Mouse (Mus musculus) cerebellum, adult 8-10 months (tissue): ENCODE data around the gene Tdrkh.

ENCODE experiments used
- DNase-seq: peaks from one replicate; pipeline ENCODE4 v3.0.0; 2022

Tdrkh gene

GRCm38 (mm10) chr3:94463926-94464578 is 51.0 kb downstream of the Tdrkh start:
- DNase-seq = no peak

DNA sequence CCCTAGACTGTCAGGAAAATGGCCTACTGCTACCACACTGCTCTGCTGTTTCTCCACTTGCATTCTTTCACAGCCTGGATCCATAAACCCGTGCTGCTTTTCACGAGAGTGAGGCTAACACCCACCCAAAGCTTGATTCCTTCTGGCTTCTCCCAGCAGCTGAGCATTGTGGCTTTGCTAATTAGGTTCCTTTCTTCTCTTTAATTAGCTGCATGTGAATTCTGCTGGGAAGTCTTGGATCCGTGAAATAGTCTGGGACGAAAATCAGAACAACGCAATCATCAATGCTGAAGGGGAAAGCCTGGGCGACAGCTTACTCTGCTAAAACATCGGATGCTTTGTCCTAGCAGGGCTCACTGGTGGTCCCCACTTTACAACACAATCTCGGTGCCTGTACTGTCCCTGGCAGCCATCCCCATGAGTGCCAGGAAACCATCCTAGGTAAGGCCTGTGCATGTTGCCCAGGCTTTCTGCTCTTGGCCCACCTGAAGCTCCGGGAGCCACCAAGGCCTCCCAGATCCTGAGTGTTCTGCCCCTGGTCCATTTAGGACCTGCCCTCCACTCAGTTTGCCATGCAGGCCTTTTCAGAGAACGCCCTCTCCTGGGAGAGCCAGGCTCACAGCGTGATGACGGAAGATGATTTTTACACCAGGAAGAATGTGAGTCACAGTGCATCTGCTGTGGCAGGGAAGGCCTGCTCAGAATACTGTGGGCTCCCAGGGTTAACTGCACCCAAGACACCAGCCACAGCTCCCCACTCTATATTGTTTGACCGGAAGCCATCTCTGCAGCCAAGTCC is 52.8 kb downstream of the Tdrkh start:
- no peak for DNase-seq

DNA sequence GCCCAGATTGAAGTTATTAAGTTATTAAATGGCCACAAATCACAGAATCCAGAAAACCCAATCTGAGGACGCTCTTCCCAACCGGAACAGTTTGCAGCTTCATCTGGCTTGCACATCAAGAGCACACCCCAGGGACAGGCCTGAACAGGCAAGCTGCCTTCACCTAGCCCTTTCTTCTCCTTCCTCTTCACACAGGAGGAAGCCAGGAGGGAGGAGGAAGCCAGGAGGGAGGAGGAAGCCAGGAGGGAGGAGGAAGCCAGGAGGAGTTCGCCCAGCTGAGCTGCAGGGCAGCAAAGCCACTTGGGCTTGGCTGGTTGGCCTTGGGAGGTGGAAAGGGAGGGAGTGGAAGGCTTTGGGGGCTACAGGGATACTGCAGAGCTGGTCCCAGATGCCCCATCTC is 55.9 kb downstream of the Tdrkh start:
- no peak for DNase-seq

GRCm38 (mm10) chr3:94472447-94473114 is 59.5 kb downstream of the Tdrkh start:
- no peak for DNase-seq

GRCm38 (mm10) chr3:94473115-94473505 is 60.0 kb downstream of the Tdrkh start:
- DNase-seq = no peak

DNA sequence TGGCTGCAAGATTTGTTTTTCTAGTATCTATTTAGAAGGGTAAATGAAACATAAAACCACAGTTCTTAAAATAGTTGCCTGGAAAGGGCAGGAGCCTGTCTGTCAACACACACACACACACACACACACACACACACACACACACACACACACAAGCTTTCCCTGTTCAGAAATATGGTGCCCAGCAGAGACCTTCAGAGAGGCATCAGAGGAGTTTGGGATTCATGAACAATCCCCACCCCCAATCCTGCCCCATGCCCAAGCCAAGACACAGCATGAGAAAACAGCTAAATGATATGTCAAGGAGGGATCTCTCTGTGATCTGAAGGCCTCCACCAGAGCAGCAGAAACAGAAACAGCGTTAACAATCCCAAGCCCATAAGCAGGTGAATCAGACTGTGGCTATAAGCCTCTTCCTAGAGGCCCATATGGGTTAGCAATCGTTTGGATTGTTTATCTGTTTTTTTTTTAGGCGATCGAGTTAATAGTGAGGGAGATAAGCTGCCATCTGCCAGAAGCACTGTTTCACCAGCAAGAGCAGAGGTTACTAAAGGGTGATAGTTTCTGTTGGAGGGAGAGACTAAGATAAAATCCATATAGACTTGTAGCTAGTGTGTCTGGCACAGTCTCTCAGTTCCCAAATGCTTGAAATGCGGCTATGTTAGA is 60.6 kb downstream of the Tdrkh start:
- no peak for DNase-seq

GRCm38 (mm10) chr3:94476301-94477035 is 63.4 kb downstream of the Tdrkh start:
- DNase-seq = no peak

DNA sequence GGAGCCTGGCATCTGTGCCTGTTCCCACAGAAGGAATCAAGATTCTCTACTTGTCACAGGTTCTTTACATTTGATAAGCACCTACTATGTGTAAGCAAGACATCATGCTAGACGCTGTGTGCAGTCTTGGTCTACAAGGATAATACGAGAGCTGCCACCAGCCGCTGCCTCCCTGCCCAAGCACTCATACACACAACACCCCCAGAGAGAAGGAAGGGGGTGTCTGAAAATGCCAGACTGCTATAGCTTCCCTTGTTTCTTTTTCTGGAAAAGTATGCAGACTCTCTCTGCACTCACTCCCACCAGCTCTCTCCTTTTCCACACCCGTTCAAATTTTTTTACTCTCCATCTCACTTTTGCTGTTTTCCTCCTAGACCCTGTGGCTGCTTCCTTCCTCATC is 64.4 kb downstream of the Tdrkh start:
- DNase-seq = no peak

GRCm38 (mm10) chr3:94477981-94478422 is 64.9 kb downstream of the Tdrkh start, which contains the start of gene Celf3:
Gene Celf3, plus strand, starts transcription at chr3:94478295.
- DNase-seq = peak; percentile 75

DNA sequence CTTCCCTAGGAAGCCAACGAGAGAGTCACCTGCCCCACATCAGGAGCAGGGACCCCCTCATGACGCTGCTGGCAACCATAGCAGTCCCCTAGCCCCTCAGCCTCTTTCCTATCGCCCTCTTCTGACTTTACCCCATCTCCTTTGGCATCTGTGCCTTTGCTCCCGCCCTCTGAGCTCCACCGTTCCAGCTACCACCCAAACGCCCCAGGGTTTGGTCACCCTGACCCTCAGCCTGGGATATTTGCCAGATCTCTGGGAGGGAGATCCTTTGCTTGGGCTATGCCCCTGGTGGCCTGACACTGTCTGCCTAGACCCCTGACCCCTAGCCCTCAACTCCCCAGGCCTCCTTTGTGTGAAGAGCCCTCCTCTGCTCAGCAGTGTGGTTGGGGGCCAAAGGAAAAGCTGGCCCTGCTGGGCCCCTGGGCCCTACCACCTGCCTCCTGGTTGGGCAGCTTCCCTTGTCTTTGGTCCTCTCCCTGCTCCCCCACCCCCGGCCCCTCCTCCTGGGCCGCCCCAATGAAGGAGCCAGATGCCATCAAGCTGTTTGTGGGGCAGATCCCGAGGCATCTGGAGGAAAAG is 65.6 kb downstream of the Tdrkh start:
- DNase-seq = peak; percentile 53

- no peak for DNase-seq
Observed at GRCm38 (mm10) chr3:94479564-94479963, 66.5 kb downstream of the Tdrkh start.

DNA sequence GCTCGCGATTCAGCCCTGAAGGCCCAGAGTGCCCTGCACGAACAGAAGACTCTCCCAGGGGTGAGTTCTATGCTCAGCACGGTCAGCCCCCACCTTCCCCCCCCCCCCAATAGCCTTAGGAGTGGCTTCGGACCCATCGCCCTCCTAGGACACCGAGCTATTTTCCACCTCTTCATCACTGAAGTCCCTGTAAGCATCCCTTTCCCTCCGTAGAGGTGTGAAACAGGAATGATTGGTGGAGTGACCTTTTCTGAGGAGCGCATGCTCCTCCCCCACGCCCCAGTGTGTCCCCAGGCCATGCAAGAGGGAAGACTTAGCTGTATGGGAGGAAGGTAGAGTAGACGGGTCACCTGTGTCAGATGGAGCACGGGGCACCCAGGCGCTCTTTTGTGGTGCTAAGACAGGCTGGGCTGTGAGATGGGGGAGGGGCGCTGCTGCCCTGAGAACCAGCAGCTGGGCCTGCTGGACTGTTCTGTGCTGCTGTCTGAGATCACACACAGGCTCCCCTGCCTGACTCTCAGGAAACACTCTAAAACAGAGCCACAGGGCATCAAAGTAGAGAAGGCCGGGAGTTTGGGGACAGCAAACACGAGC is 67.3 kb downstream of the Tdrkh start, which contains the start of gene Riiad1:
Gene Riiad1, minus strand, starts transcription at position 51 of the 594 bp plus-strand sequence.
- DNase-seq = no peak

DNA sequence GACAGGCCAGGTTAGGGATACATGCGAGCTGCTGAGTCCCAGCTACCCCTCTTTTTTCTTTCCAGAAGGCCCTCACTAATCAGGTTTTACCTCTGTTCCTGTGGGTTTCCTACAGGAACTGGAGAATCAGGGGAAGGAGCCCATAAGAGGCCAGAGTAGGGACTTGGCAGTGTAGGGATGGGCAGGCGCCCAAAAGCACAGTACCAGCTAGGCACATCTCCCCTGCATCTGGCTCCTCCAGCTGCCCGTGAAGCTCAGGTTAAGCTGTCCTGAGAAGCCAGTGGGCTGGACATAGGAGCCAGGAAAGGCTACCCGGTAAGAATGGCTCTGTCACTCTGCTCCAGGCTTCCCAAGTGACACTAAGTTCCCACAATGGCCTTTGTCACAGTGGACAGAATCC is 68.4 kb downstream of the Tdrkh start:
- no peak for DNase-seq

DNA sequence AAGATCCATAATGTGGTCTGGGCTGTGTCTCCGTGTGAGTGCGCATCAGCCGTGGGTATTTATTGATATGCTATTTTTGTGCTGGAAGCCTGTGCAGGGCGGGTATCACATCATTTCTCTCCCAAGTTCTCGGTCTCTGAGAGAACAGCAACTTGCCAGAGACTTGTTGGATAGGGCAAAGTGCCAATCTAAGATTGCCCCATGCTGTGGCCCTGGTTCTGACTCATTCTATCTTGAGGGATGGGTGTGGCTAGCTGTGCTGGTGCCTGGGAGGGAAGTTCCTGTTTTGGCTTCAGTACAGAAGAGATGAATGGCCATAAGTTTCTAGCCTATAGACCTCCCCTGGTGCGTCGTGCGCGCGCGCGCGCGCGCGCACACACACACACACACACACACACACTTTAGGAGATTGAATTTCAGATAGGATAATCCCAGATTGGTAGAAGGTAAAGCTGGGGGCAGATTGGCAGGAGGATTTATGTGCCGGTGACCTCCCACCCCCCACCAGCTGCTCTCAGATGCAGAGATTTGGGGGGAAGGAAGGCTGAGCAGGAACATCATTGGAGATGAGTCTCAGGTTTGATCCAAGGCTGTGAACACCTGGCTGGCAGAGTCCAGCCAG is 69.8 kb downstream of the Tdrkh start:
- DNase-seq = no peak

DNA sequence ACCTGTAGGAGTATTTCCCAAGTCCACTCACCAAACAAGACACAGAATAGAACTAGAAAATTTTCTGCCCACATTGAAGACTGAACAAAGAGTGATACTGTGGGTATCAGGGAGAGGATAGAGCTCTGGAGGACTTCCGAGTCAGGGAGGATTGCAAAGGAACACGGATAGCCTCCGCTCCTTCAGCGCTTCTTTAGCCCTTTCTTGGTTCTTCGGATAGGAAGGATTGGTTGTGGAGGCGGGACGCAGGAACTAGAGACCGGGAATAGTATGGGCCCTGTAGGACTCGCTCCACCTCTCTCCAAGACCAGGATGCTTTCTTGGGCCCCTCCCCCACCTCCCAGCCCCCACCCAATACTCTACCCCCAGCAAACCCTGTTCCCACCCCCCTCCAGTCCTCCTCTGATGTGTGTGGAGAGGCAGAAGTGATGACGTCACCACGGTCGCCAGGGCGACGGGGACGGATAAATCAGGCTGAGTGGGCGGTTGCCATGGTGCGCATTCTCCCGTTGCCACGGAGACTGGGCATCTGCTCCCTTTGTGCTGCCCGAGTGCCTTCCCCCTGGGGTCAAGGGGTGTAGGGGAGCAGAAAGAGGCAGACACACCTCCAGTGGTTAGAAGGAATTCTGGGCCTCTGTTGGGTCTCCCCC is 70.8 kb downstream of the Tdrkh start:
- DNase-seq = peak; percentile 61
